Mouse (Mus musculus): ENCODE data around the gene Serhl.

Serhl gene

GRCm38 (mm10) chr15:83157667-83158064 lies 68.4 kb downstream of the Serhl start:
- Histone ChIP-seq H3K36me3 (ENCODE audit: control insufficient read depth, insufficient read depth, low read length, poor library complexity, severe bottlenecking) (peaks cover 3% of the 10 kb centered on the region), H3K27me3 (ENCODE audit: control insufficient read depth, insufficient read depth, low read length, poor library complexity, severe bottlenecking) (no peaks in the 10 kb centered on the region)
- no peak for DNase-seq (ENCODE audit: low read depth, low spot score)

DNA sequence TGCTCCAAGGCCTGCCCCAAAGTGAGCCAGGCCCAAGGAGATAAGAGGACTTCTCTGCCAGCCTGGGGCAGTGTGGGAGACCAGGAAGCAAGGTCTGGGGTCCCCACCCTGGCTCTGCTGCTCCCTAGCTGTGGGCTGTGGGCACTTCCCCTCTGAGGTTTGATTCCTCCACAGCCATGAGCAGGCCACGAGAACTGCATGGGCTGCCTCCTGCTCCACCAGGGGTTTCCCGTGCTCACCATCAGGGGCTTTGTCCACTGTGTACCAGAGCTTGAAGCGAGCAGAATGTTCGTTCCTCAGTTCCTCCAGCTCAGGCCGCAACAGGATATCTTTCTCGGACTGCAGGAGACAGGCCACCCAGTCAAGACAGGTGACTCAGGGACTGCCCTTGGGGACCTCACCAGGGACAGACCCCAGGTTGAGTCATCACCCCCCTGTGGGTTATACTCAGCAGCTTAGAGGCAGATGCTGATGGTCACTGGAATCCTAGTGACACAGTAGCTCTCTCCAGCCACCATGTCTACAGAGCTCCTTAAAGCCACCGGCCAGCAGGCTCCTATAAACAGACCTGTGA lies 69.4 kb downstream of the Serhl start:
- Histone ChIP-seq H3K36me3 (ENCODE audit: control insufficient read depth, insufficient read depth, low read length, poor library complexity, severe bottlenecking) (peaks cover 3% of the 10 kb centered on the region), H3K27me3 (ENCODE audit: control insufficient read depth, insufficient read depth, low read length, poor library complexity, severe bottlenecking) (no peaks in the 10 kb centered on the region)
- no peak for DNase-seq (ENCODE audit: low read depth, low spot score)

DNA sequence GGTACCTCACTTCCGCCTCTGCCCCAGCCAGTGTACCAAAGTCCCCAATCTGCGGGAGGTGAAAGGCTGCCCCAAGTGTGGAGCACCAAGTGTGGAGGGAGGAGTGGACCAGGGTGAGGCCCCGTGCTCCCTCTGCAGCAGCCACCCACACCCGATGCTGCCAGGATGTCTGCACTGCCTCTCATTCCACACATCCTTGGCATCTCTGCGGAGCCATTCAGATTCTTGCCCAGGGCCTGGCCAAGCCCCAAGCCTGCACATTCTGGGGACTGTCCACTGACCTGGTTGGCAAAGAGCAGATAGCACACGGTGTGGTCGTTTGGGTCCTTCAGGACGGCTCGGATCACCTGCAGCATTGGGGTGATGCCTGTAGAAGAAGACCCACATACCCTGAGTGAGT lies 70.5 kb downstream of the Serhl start:
- H3K27me3 ChIP-seq (ENCODE audit: control insufficient read depth, insufficient read depth, low read length, poor library complexity, severe bottlenecking), result no peaks in the 10 kb centered on the region
- DNase-seq (ENCODE audit: low read depth, low spot score), result no peak
- H3K36me3 ChIP-seq (ENCODE audit: control insufficient read depth, insufficient read depth, low read length, poor library complexity, severe bottlenecking), result peaks cover 4% of the 10 kb centered on the region

DNA sequence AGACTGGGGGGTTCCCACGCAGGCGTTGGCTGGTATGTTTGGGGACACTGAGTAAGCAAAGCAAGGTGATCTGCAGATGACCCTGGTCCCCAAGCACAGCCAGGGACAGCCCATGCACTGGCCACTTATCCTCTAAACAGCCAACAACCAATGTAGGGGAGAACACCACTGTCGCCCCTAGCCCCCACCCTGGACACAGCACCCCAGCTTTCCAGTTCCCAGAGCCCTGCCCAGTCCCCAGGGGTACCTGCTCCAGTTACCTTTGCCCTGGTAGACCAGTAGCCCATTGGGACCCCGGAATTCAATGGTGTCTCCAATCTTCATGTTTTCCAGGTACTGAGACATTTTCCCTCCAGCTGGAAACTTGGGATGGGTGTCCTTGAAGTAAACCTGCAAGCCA lies 71.3 kb downstream of the Serhl start:
- H3K36me3 ChIP-seq (ENCODE audit: control insufficient read depth, insufficient read depth, low read length, poor library complexity, severe bottlenecking), result peaks cover 4% of the 10 kb centered on the region
- no peak for DNase-seq (ENCODE audit: low read depth, low spot score)
- H3K27me3 ChIP-seq (ENCODE audit: control insufficient read depth, insufficient read depth, low read length, poor library complexity, severe bottlenecking), result no peaks in the 10 kb centered on the region

GRCm38 (mm10) chr15:83161062-83161748 lies 71.9 kb downstream of the Serhl start:
- peaks cover 4% of the 10 kb centered on the region for H3K36me3 ChIP-seq (ENCODE audit: control insufficient read depth, insufficient read depth, low read length, poor library complexity, severe bottlenecking)
- H3K27me3 ChIP-seq (ENCODE audit: control insufficient read depth, insufficient read depth, low read length, poor library complexity, severe bottlenecking), result no peaks in the 10 kb centered on the region
- DNase-seq (ENCODE audit: low read depth, low spot score), result no peak

DNA sequence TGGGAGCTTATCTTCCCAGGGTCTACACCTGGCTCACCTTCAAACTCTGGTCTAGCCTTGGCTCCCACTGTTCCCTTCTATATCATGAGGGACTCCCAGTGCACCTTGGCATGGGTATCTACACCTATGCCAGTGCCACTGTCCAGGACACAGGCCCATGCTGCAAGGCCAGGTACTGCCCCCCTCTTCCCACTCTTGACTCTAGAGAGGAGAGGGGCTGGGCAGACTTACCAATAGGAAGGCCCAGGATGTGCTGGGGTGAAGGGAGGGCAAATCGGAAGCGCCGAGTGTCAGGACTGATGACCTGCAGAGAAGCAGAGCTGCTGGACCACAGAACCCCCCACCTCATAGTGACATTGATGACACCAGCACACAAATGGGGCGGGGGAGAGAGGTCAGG lies 72.7 kb downstream of the Serhl start:
- Histone ChIP-seq H3K36me3 (ENCODE audit: control insufficient read depth, insufficient read depth, low read length, poor library complexity, severe bottlenecking) (peaks cover 4% of the 10 kb centered on the region), H3K27me3 (ENCODE audit: control insufficient read depth, insufficient read depth, low read length, poor library complexity, severe bottlenecking) (no peaks in the 10 kb centered on the region)
- no peak for DNase-seq (ENCODE audit: low read depth, low spot score)

DNA sequence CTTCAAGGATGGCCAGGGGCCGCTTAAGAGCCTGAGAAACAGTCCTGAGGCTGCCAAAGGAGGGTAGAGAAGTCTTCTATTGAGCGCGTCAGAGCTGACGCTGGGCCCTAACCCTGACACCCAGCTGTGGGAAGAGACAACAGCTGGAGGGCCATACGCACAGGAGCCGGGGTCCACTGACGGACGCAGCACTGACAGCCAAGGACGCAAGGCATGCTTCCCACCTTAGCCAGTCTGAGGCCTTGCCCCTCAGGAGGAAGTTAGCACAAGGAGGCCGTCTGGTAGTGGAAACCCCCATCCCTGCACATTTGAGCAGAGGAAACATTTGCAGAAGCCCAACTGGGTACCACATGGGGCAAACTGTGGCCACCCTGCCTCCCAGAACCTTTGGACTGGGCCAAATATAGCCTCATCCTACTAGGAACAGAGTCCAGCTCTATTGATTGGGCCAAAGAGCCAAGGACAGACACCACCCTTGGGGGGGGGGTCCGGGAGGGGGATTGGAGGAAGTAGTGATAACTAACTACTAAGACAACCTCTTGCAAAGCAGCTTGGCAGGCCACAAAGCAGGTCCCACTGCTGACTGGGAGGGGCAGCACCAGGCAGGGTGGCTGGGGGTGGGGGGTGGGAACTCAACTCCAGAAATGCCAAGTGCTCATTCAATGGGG lies 73.6 kb downstream of the Serhl start:
- H3K27me3 ChIP-seq (ENCODE audit: control insufficient read depth, insufficient read depth, low read length, poor library complexity, severe bottlenecking), result no peaks in the 10 kb centered on the region
- DNase-seq (ENCODE audit: low read depth, low spot score), result no peak
- peaks cover 4% of the 10 kb centered on the region for H3K36me3 ChIP-seq (ENCODE audit: control insufficient read depth, insufficient read depth, low read length, poor library complexity, severe bottlenecking)

GRCm38 (mm10) chr15:83164971-83165471 lies 75.7 kb downstream of the Serhl start:
- no peaks in the 10 kb centered on the region for H3K27me3 ChIP-seq (ENCODE audit: control insufficient read depth, insufficient read depth, low read length, poor library complexity, severe bottlenecking)
- no peak for DNase-seq (ENCODE audit: low read depth, low spot score)

GRCm38 (mm10) chr15:83165526-83166315 lies 76.4 kb downstream of the Serhl start:
- Histone ChIP-seq H3K27me3 (ENCODE audit: control insufficient read depth, insufficient read depth, low read length, poor library complexity, severe bottlenecking) (no peaks in the 10 kb centered on the region), H3K36me3 (ENCODE audit: control insufficient read depth, insufficient read depth, low read length, poor library complexity, severe bottlenecking) (peaks cover 2% of the 10 kb centered on the region)
- DNase-seq (ENCODE audit: low read depth, low spot score), result no peak

More at GRCm38 (mm10) chr15:83164971-83165471, 75.7 kb downstream of the Serhl start:
- peaks cover 2% of the 10 kb centered on the region for H3K36me3 ChIP-seq (ENCODE audit: control insufficient read depth, insufficient read depth, low read length, poor library complexity, severe bottlenecking)
